Mouse (Mus musculus): Measurements from ENCODE around the gene Olfr780.
"Not testable (repeated sequence)": the region's sequence is repeated elsewhere in the genome, so short reads cannot be mapped to it uniquely, and the experiment has no call there.

Olfr780 gene

GRCm38 (mm10) chr10:129317817-129318216 is at the start of gene Olfr780:
TSS of gene Olfr780 (plus strand) at chr10:129318117.
- DNase-seq: no peak

GRCm38 (mm10) chr10:129271081-129271535 is 46.8 kb upstream of the Olfr780 start, which contains the start of gene Olfr777:
TSS of gene Olfr777 (minus strand) at chr10:129271485.
- no peak for DNase-seq

- DNase-seq: not testable (repeated sequence)
Observed at GRCm38 (mm10) chr10:129312973-129313372, 4.9 kb upstream of the Olfr780 start.

- DNase-seq: not testable (repeated sequence)
Observed at GRCm38 (mm10) chr10:129313521-129313920, 4.4 kb upstream of the Olfr780 start.

GRCm38 (mm10) chr10:129328554-129328953 is 10.6 kb downstream of the Olfr780 start, which contains the start of gene Olfr781:
TSS of gene Olfr781 (plus strand) at chr10:129328854.
- DNase-seq: no peak

GRCm38 (mm10) chr10:129348550-129348949 is 30.6 kb downstream of the Olfr780 start, which contains the start of gene Olfr782:
TSS of gene Olfr782 (plus strand) at chr10:129348850.
- DNase-seq: no peak

- not testable (repeated sequence) for DNase-seq
Observed at GRCm38 (mm10) chr10:129352475-129352874, 34.6 kb downstream of the Olfr780 start.

- not testable (repeated sequence) for DNase-seq
Observed at GRCm38 (mm10) chr10:129356496-129356895, 38.6 kb downstream of the Olfr780 start.

- DNase-seq: no peak
Observed at GRCm38 (mm10) chr10:129357307-129357706, 39.4 kb downstream of the Olfr780 start.

All from right cerebral cortex, postnatal 4 days (tissue).